ENCODE assay signal across 12 mouse cellular contexts in genomic region chr10:96980832-96981515, GRCm38 (mm10).
DNase-seq lines count a peak whose midpoint lies in the region; ATAC-seq and TF ChIP-seq lines count a peak whose summit lies in the region.
"Had no signal": no experiment of that assay in that cellular context is flagged by ENCODE, and none has a peak within 500 bp of the region (broad histone marks: within the 10 kb centered on the region; RNA-seq: fewer than 3 reads in every experiment).

No protein-coding gene starts in this region.

- TF ChIP-seq CTCF in stomach, postnatal 0 days (IDR thresholded peaks at IDR 0.05; ENCODE audit: low read depth) = no peak

- H3K9ac ChIP-seq in stomach, embryonic 14.5 days (replicated peaks; ENCODE audit: low read depth, low read length) = no peak overlapping the region
- H3K9ac ChIP-seq in stomach, postnatal 0 days (ENCODE audit: low read length) = no peak overlapping the region
- no peak overlapping the region for H3K9ac ChIP-seq in hindbrain, embryonic 13.5 days
- H3K9ac ChIP-seq in midbrain, embryonic 15.5 days = no peak overlapping the region

- DNase-seq in stomach, postnatal 0 days (ENCODE audit: low spot score) = no peak
- no peak for DNase-seq in heart, postnatal 25 days (ENCODE audit: low spot score)
- no peak for DNase-seq in thymus, adult 18-20 months
- DNase-seq in layer of hippocampus, adult 9-11 months = no peak
- DNase-seq in heart, adult 18-20 months = no peak
- DNase-seq: adrenal gland, postnatal 36 days; kidney, adult 18-20 months had no signal

- H3K27ac ChIP-seq in stomach, embryonic 14.5 days (ENCODE audit: low read length) = no peak overlapping the region
- no peak overlapping the region for H3K27ac ChIP-seq in stomach, postnatal 0 days (replicated peaks)
- peak overlapping the region; percentile 88 for H3K27ac ChIP-seq in hindbrain, embryonic 13.5 days
- H3K27ac ChIP-seq in midbrain, embryonic 15.5 days = peak overlapping the region; percentile 77
- H3K27ac ChIP-seq: heart, embryonic 10.5 days had no signal

- TF ChIP-seq EP300 in stomach, postnatal 0 days (optimal IDR thresholded peaks at IDR 0.05) = no peak

- H3K9me3 ChIP-seq in stomach, embryonic 14.5 days (ENCODE audit: control insufficient read depth, low read depth, low read length) = no peaks in the 10 kb centered on the region
- no peaks in the 10 kb centered on the region for H3K9me3 ChIP-seq in stomach, postnatal 0 days (ENCODE audit: control insufficient read depth, low read length)
- H3K9me3 ChIP-seq in hindbrain, embryonic 13.5 days = no peaks in the 10 kb centered on the region
- no peaks in the 10 kb centered on the region for H3K9me3 ChIP-seq in midbrain, embryonic 15.5 days
- H3K9me3 ChIP-seq: heart, embryonic 10.5 days had no signal

- 0 out of 2 replicates have a peak, but pooled peaks have one; percentile 53 for ATAC-seq in stomach, embryonic 14.5 days (ENCODE audit: insufficient number of reproducible peaks, insufficient read depth, low FRiP score, low read depth)
- no peak for ATAC-seq in stomach, postnatal 0 days (ENCODE audit: low FRiP score, low TSS enrichment)
- peak; percentile 89 for ATAC-seq in hindbrain, embryonic 13.5 days (ENCODE audit: low FRiP score)
- peak; percentile 90 for ATAC-seq in midbrain, embryonic 15.5 days (replicated peaks)
- ATAC-seq: Patski had no signal

- H3K4me2 ChIP-seq in stomach, embryonic 14.5 days (replicated peaks; ENCODE audit: low read depth, low read length) = no peak overlapping the region
- H3K4me2 ChIP-seq in stomach, postnatal 0 days (replicated peaks; ENCODE audit: low read depth) = no peak overlapping the region
- H3K4me2 ChIP-seq in hindbrain, embryonic 13.5 days = peak overlapping the region; percentile 14
- H3K4me2 ChIP-seq in midbrain, embryonic 15.5 days = peak overlapping the region; percentile 15; the same call in 1 of the 2 replicates

- intact Hi-C loops in heart, postnatal 25 days (cut with DNase I) = no loop called here

- H3K27me3 ChIP-seq in stomach, embryonic 14.5 days (ENCODE audit: control insufficient read depth, insufficient read depth, low read length) = no peaks in the 10 kb centered on the region
- H3K27me3 ChIP-seq in stomach, postnatal 0 days (ENCODE audit: control insufficient read depth, insufficient read depth, low read length) = no peaks in the 10 kb centered on the region
- H3K27me3 ChIP-seq in hindbrain, embryonic 13.5 days = no peaks in the 10 kb centered on the region
- no peaks in the 10 kb centered on the region for H3K27me3 ChIP-seq in midbrain, embryonic 15.5 days (replicated peaks)
- H3K27me3 ChIP-seq: Patski had no signal

- no peak overlapping the region for H3K4me3 ChIP-seq in stomach, embryonic 14.5 days (ENCODE audit: low read depth, low read length)
- no peak overlapping the region for H3K4me3 ChIP-seq in stomach, postnatal 0 days (ENCODE audit: low read depth, low read length)
- no peak overlapping the region for H3K4me3 ChIP-seq in hindbrain, embryonic 13.5 days
- H3K4me3 ChIP-seq in midbrain, embryonic 15.5 days = no peak overlapping the region
- H3K4me3 ChIP-seq: heart, embryonic 10.5 days had no signal

- 70% methylated on average over 9 of the region's 9 CpGs for WGBS in stomach, embryonic 14.5 days
- 68% methylated on average over 9 of the region's 9 CpGs for WGBS in stomach, postnatal 0 days
- WGBS in hindbrain, embryonic 13.5 days = 17% methylated on average over 9 of the region's 9 CpGs
- WGBS in midbrain, embryonic 15.5 days = 8% methylated on average over 9 of the region's 9 CpGs

- no peaks in the 10 kb centered on the region for H3K4me1 ChIP-seq in stomach, embryonic 14.5 days (ENCODE audit: control insufficient read depth, insufficient read depth, low read length)
- no peaks in the 10 kb centered on the region for H3K4me1 ChIP-seq in stomach, postnatal 0 days (replicated peaks; ENCODE audit: control insufficient read depth, insufficient read depth)
- peaks cover 21% of the 10 kb centered on the region for H3K4me1 ChIP-seq in hindbrain, embryonic 13.5 days (replicated peaks)
- peaks cover 18% of the 10 kb centered on the region for H3K4me1 ChIP-seq in midbrain, embryonic 15.5 days
- H3K4me1 ChIP-seq: heart, embryonic 10.5 days had no signal

- H3K36me3 ChIP-seq in stomach, embryonic 14.5 days (ENCODE audit: control insufficient read depth, insufficient read depth, low read length) = no peaks in the 10 kb centered on the region
- H3K36me3 ChIP-seq in stomach, postnatal 0 days (ENCODE audit: control insufficient read depth, insufficient read depth, low read length) = no peaks in the 10 kb centered on the region
- no peaks in the 10 kb centered on the region for H3K36me3 ChIP-seq in hindbrain, embryonic 13.5 days
- H3K36me3 ChIP-seq in midbrain, embryonic 15.5 days (replicated peaks) = no peaks in the 10 kb centered on the region
- H3K36me3 ChIP-seq: heart, embryonic 10.5 days had no signal

Comparison
In these comparisons a context has a peak if more than half of its experiments do, and no peak if none do; other contexts are left out.
1. H3K27ac ChIP-seq: peak in hindbrain, embryonic 13.5 days (single experiment) and midbrain, embryonic 15.5 days (single experiment); none in stomach, embryonic 14.5 days (single experiment) and stomach, postnatal 0 days (single experiment).
2. H3K4me2 ChIP-seq: peak in hindbrain, embryonic 13.5 days (single experiment) and midbrain, embryonic 15.5 days (single experiment); none in stomach, embryonic 14.5 days (single experiment) and stomach, postnatal 0 days (single experiment).